Mouse (Mus musculus): ENCODE measurements around the gene Rnf223. TPM values are rescaled to one million over a fixed set of nuclear protein-coding genes. Genes with fewer than 3 reads are reported as not detected.
"Not testable (repeated sequence)": the region's sequence is repeated elsewhere in the genome, so short reads cannot be mapped to it uniquely, and the experiment has no call there.

Rnf223 gene
- polyA plus RNA-seq, 1 experiment from 2014 or later: 0.08 TPM

- Histone ChIP-seq H3K27me3 (no peaks in the 10 kb centered on the region), H3K27ac (replicated peaks) (no peak overlapping the region), H3K9me3 (replicated peaks) (no peaks in the 10 kb centered on the region), H3K4me3 (replicated peaks) (no peak overlapping the region), H3K4me1 (replicated peaks) (peaks cover 20% of the 10 kb centered on the region), H3K4me2 (no peak overlapping the region), H3K9ac (no peak overlapping the region), H3K36me3 (replicated peaks) (peaks cover 34% of the 10 kb centered on the region)
- ATAC-seq (ENCODE audit: insufficient read depth): no peak
- 62% methylated on average over 5 of the region's 5 CpGs for WGBS (ENCODE audit: insufficient replicate concordance)
These were observed 1.6 kb upstream of the Rnf223 start for GRCm38 (mm10) chr4:156128746-156129145.

GRCm38 (mm10) chr4:156130940-156131339 is 627 bp downstream of the Rnf223 start:
- H3K36me3 ChIP-seq (replicated peaks): peaks cover 12% of the 10 kb centered on the region
- ATAC-seq (ENCODE audit: insufficient read depth): no peak
- no peak overlapping the region for H3K4me2 ChIP-seq
- no peaks in the 10 kb centered on the region for H3K27me3 ChIP-seq
- H3K4me3 ChIP-seq (replicated peaks): no peak overlapping the region
- no peak overlapping the region for H3K27ac ChIP-seq (replicated peaks)
- no peaks in the 10 kb centered on the region for H3K9me3 ChIP-seq (replicated peaks)
- H3K9ac ChIP-seq: no peak overlapping the region
- peaks cover 12% of the 10 kb centered on the region; the same call in 1 of the 2 replicates for H3K4me1 ChIP-seq (replicated peaks)
- 74% methylated on average over 10 of the region's 10 CpGs for WGBS (ENCODE audit: insufficient replicate concordance)

- no peaks in the 10 kb centered on the region for H3K27me3 ChIP-seq
- no peak overlapping the region for H3K27ac ChIP-seq (replicated peaks)
- no peaks in the 10 kb centered on the region for H3K9me3 ChIP-seq (replicated peaks)
- H3K4me2 ChIP-seq: no peak overlapping the region
- no peak overlapping the region for H3K4me3 ChIP-seq (replicated peaks)
- ATAC-seq (ENCODE audit: insufficient read depth): no peak
- H3K36me3 ChIP-seq (replicated peaks): no peaks in the 10 kb centered on the region
- WGBS (ENCODE audit: insufficient replicate concordance): 56% methylated on average over 5 of the region's 5 CpGs
- H3K9ac ChIP-seq: no peak overlapping the region
- 0 out of 2 replicates have a peak, but pooled peaks cover 5% of the 10 kb centered on the region for H3K4me1 ChIP-seq (replicated peaks)
These were observed 3.0 kb downstream of the Rnf223 start for GRCm38 (mm10) chr4:156133334-156133733.

- H3K9ac ChIP-seq: no peak overlapping the region
- no peaks in the 10 kb centered on the region for H3K27me3 ChIP-seq
- 0 out of 2 replicates have a peak, but pooled peaks cover 5% of the 10 kb centered on the region for H3K4me1 ChIP-seq (replicated peaks)
- ATAC-seq (ENCODE audit: insufficient read depth): no peak
- H3K27ac ChIP-seq (replicated peaks): no peak overlapping the region
- no peaks in the 10 kb centered on the region for H3K36me3 ChIP-seq (replicated peaks)
- no peak overlapping the region for H3K4me2 ChIP-seq
- WGBS (ENCODE audit: insufficient replicate concordance): 63% methylated on average over 12 of the region's 12 CpGs
- H3K9me3 ChIP-seq (replicated peaks): no peaks in the 10 kb centered on the region
- no peak overlapping the region for H3K4me3 ChIP-seq (replicated peaks)
These were observed 3.8 kb downstream of the Rnf223 start for GRCm38 (mm10) chr4:156133943-156134605.

DNA sequence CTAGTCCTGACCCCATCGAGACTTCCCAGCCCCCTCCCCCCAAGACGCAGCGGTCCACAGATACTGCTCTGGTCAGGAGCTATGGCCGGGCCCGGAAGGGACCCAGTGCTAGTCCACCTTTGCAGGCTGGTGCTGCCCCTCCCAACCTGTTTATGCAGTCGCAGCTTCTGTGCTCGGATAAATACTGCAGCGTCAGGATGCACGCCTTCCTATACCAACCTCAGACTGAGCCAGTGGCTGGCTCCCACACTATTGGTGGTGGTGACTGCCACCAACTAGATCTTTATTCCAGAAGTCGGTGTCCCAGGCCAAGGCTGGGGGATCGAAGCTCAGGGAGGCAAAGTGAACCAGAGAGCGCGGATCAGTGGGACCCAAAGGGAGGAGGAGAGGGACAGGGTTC is 4.8 kb downstream of the Rnf223 start:
- Histone ChIP-seq H3K9ac (no peak overlapping the region), H3K4me3 (replicated peaks) (no peak overlapping the region), H3K9me3 (replicated peaks) (no peaks in the 10 kb centered on the region), H3K27ac (replicated peaks) (no peak overlapping the region), H3K4me1 (replicated peaks) (0 out of 2 replicates have a peak, but pooled peaks cover 5% of the 10 kb centered on the region), H3K4me2 (no peak overlapping the region), H3K27me3 (no peaks in the 10 kb centered on the region), H3K36me3 (replicated peaks) (no peaks in the 10 kb centered on the region)
- 83% methylated on average over 13 of the region's 13 CpGs for WGBS (ENCODE audit: insufficient replicate concordance)
- no peak for ATAC-seq (ENCODE audit: insufficient read depth)

- H3K4me2 ChIP-seq: no peak overlapping the region
- 80% methylated on average over 14 of the region's 14 CpGs for WGBS (ENCODE audit: insufficient replicate concordance)
- 0 out of 2 replicates have a peak, but pooled peaks cover 5% of the 10 kb centered on the region for H3K4me1 ChIP-seq (replicated peaks)
These were observed 5.5 kb downstream of the Rnf223 start for GRCm38 (mm10) chr4:156135801-156136200.

DNA sequence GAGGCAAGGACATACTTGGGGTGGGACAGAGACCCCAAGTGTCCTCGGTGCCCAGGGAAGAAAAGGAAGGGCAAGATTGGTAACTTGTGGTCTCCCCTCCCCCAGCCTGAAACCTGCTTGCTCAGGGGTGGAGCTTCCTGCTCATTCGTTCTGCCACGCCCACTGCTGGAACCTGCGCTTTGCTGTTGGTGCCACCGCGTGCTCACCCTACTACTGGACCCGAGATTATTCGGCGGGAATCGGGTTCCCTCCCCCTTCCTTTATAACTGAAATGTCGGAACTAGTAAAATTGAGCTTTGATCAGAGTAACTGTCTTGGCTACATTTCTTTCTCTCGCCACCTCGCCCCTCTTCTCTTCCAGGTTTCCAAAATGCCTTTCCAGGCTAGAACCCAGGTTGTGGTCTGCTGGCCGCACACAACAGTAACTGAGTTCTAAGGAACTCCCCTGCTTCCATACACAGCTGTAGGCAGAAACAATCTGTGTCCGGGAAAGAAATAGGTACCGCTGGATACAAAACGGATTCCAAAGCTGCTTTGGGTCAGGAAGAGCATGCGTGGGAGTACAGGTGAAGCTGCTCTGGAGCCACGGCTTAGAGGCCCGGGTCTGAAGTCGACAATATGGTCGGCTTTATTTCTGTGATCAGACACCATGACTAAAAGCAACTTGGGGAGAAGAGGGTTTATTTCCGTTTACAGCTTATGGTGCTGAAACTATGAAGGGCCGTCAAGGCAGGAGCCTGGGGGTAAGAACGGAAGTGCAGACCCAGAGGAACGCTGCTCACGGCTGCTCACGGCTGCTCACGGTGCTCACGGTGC is 6.2 kb downstream of the Rnf223 start:
- no peaks in the 10 kb centered on the region for H3K27me3 ChIP-seq
- no peak for ATAC-seq (ENCODE audit: insufficient read depth)
- H3K9me3 ChIP-seq (replicated peaks): no peaks in the 10 kb centered on the region
- H3K27ac ChIP-seq (replicated peaks): no peak overlapping the region
- H3K4me2 ChIP-seq: no peak overlapping the region
- H3K9ac ChIP-seq: no peak overlapping the region
- H3K4me3 ChIP-seq (replicated peaks): no peak overlapping the region
- H3K4me1 ChIP-seq (replicated peaks): 0 out of 2 replicates have a peak, but pooled peaks cover 5% of the 10 kb centered on the region
- WGBS (ENCODE audit: insufficient replicate concordance): 80% methylated on average over 30 of the region's 30 CpGs
- no peaks in the 10 kb centered on the region for H3K36me3 ChIP-seq (replicated peaks)

More at GRCm38 (mm10) chr4:156135801-156136200, 5.5 kb downstream of the Rnf223 start:
- Histone ChIP-seq H3K4me3 (replicated peaks) (no peak overlapping the region), H3K27me3 (no peaks in the 10 kb centered on the region), H3K9me3 (replicated peaks) (no peaks in the 10 kb centered on the region), H3K27ac (replicated peaks) (no peak overlapping the region), H3K36me3 (replicated peaks) (no peaks in the 10 kb centered on the region), H3K9ac (no peak overlapping the region)
- ATAC-seq (ENCODE audit: insufficient read depth): no peak

DNA sequence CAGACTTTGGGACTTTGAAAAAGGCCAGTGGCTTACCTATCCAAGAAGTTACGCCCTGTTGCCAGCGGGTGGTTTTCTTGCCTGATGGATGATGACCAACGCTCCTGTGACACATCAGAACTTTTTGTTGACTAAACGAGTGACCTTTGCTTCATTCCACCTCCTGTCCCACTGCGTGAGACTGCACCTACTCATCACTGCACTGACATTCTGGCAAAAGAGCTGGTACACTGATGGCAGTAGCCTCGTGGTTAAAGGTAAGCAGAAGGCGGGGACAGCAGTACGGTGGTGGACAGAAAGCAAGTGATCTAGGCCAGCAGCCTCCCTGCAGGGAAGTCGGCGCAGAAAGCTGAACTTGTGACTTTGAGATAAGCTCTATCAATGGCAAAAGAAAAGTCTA is 20.6 kb downstream of the Rnf223 start:
- H3K4me1 ChIP-seq (replicated peaks); H3K4me2 ChIP-seq; ATAC-seq (ENCODE audit: insufficient read depth); H3K27ac ChIP-seq (replicated peaks); H3K4me3 ChIP-seq (replicated peaks); H3K27me3 ChIP-seq; H3K9me3 ChIP-seq (replicated peaks); H3K9ac ChIP-seq; H3K36me3 ChIP-seq (replicated peaks): not testable (repeated sequence)
- 61% methylated on average over 10 of the region's 10 CpGs for WGBS (ENCODE audit: insufficient replicate concordance)

- Histone ChIP-seq H3K9me3 (replicated peaks) (peaks cover 5% of the 10 kb centered on the region; the same call in 1 of the 2 replicates), H3K9ac (no peak overlapping the region), H3K27ac (replicated peaks) (no peak overlapping the region), H3K4me3 (replicated peaks) (no peak overlapping the region), H3K36me3 (replicated peaks) (no peaks in the 10 kb centered on the region), H3K4me2 (no peak overlapping the region), H3K4me1 (replicated peaks) (no peaks in the 10 kb centered on the region), H3K27me3 (no peaks in the 10 kb centered on the region)
- WGBS (ENCODE audit: insufficient replicate concordance): 79% methylated on average over 3 of the region's 3 CpGs
- ATAC-seq (ENCODE audit: insufficient read depth): no peak
These were observed 24.5 kb downstream of the Rnf223 start for GRCm38 (mm10) chr4:156154771-156155170.

- H3K27me3 ChIP-seq: no peaks in the 10 kb centered on the region
- 68% methylated on average over 9 of the region's 9 CpGs for WGBS (ENCODE audit: insufficient replicate concordance)
- no peak overlapping the region for H3K9ac ChIP-seq
- no peak overlapping the region for H3K27ac ChIP-seq (replicated peaks)
- no peak overlapping the region for H3K4me3 ChIP-seq (replicated peaks)
- no peak for ATAC-seq (ENCODE audit: insufficient read depth)
- H3K9me3 ChIP-seq (replicated peaks): peaks cover 3% of the 10 kb centered on the region; the same call in 1 of the 2 replicates
- H3K36me3 ChIP-seq (replicated peaks): peaks cover 20% of the 10 kb centered on the region
- H3K4me1 ChIP-seq (replicated peaks): no peaks in the 10 kb centered on the region
- no peak overlapping the region for H3K4me2 ChIP-seq
These were observed 36.2 kb downstream of the Rnf223 start for GRCm38 (mm10) chr4:156166477-156166876.

DNA sequence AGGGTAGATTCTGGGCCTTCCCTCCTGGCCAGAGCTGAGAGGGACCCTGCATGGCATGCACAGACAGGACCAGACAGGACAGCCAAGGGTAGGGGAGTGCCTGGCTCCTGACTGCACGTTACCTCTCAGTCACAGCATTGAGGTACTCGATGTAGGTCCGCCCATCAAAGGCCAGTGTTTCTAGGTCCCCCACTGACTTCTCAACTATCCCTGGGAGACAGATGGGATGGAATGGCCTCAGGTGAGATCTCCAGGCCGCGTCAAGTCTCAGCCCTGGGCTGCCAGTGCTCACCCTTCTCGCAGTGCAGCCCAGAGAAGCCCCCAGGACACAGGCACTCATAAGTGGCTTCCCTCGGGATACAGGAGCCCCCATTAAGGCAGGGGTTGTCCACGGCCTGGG is 38.3 kb downstream of the Rnf223 start:
- Histone ChIP-seq H3K36me3 (replicated peaks) (peaks cover 34% of the 10 kb centered on the region), H3K4me3 (replicated peaks) (no peak overlapping the region), H3K9ac (no peak overlapping the region), H3K27ac (replicated peaks) (no peak overlapping the region), H3K9me3 (replicated peaks) (no peaks in the 10 kb centered on the region), H3K27me3 (no peaks in the 10 kb centered on the region), H3K4me1 (replicated peaks) (no peaks in the 10 kb centered on the region), H3K4me2 (no peak overlapping the region)
- ATAC-seq (ENCODE audit: insufficient read depth): no peak
- WGBS (ENCODE audit: insufficient replicate concordance): 73% methylated on average over 8 of the region's 8 CpGs

Measured in liver, embryonic 15.5 days (tissue).